Mouse (Mus musculus): Measurements from ENCODE around the gene Slfn2.

GRCm38 (mm10) chr11:83040325-83040724 is 24.6 kb upstream of the Slfn2 start:
- TF ChIP-seq CTCF (IDR thresholded peaks at IDR 0.05; ENCODE audit: borderline replicate concordance, extremely low read depth, insufficient read depth, insufficient read length) (no peak), POLR2A (IDR thresholded peaks at IDR 0.05; ENCODE audit: borderline replicate concordance, extremely low read depth, insufficient read depth, insufficient read length, poor library complexity, severe bottlenecking) (no peak)
